Mouse (Mus musculus) bone marrow macrophage, adult 2 months (primary cell): ENCODE results near the gene Kcnk10.

ENCODE experiments used
- CTCF ChIP-seq: IDR thresholded peaks from 2 replicates; pipeline ENCODE4 v1.5.1; 2012; ENCODE audit warnings: low read depth, mild to moderate bottlenecking, low read length, moderate library complexity
- POLR2A ChIP-seq: IDR thresholded peaks from 2 replicates; pipeline ENCODE4 v1.6.1; 2012; ENCODE audit warnings: mild to moderate bottlenecking, low read depth, low read length, borderline replicate concordance

DNA sequence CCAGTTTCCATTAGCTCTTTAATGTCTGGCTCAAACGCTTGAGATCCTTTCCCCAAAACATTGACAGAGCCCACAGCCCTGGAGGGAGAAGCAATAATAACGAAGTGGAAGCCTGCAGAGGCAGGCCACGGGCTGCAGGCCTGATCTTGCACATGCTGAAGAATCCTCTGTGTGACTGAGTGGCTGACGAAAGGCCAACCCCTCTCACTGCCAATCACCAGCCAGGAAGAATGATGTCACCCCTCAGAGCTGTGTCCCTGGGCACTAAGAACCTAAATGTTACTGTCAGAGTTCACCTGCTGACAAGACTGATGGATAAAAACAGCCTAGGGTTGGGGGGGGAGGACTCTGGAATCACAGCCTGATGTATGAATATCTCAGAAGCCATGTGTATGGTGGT, 72.5 kb downstream of the Kcnk10 start:
- TF ChIP-seq CTCF (no peak), POLR2A (no peak)
